In genomic region chr6:14824777-14825176, GRCm38 (mm10) we compare ENCODE assay signal across 27 mouse cellular contexts.
"Had no signal": no experiment of that assay in that cellular context is flagged by ENCODE, and none has a peak within 500 bp of the region (broad histone marks: within the 10 kb centered on the region; RNA-seq: fewer than 3 reads in every experiment).

No protein-coding gene starts in this region.

- H3K4me3 ChIP-seq: heart, adult 2 months; heart, embryonic 13.5 days; heart, embryonic 15.5 days; hindbrain, embryonic 13.5 days; hindbrain, embryonic 15.5 days; kidney, embryonic 15.5 days; limb, embryonic 13.5 days; limb, embryonic 15.5 days; liver, embryonic 12.5 days had no signal

- H3K9ac ChIP-seq: heart, embryonic 13.5 days; heart, embryonic 15.5 days; hindbrain, embryonic 13.5 days; hindbrain, embryonic 15.5 days; kidney, embryonic 15.5 days; limb, embryonic 13.5 days; limb, embryonic 15.5 days; liver, embryonic 12.5 days; liver, embryonic 14.5 days had no signal

- H3K4me1 ChIP-seq: heart, embryonic 13.5 days; heart, embryonic 15.5 days; hindbrain, embryonic 13.5 days; hindbrain, embryonic 15.5 days; kidney, embryonic 15.5 days; limb, embryonic 13.5 days; limb, embryonic 15.5 days; liver, embryonic 12.5 days had no signal

- ATAC-seq: hindbrain, postnatal 0 days; intestine, embryonic 16.5 days; liver, embryonic 12.5 days had no signal

- H3K27ac ChIP-seq: heart, adult 2 months; heart, embryonic 13.5 days; heart, embryonic 15.5 days; hindbrain, embryonic 13.5 days; hindbrain, embryonic 15.5 days; hindbrain, postnatal 0 days; kidney, embryonic 15.5 days; kidney, postnatal 0 days; limb, embryonic 13.5 days; limb, embryonic 15.5 days; liver, embryonic 12.5 days; liver, embryonic 14.5 days had no signal

- H3K9me3 ChIP-seq: heart, embryonic 13.5 days; heart, embryonic 15.5 days; hindbrain, embryonic 13.5 days; hindbrain, embryonic 15.5 days; kidney, embryonic 15.5 days; limb, embryonic 13.5 days; limb, embryonic 15.5 days; liver, embryonic 12.5 days had no signal

- H3K27me3 ChIP-seq: heart, embryonic 13.5 days; heart, embryonic 15.5 days; hindbrain, embryonic 13.5 days; hindbrain, embryonic 15.5 days; kidney, embryonic 15.5 days; limb, embryonic 13.5 days; limb, embryonic 15.5 days; liver, embryonic 12.5 days had no signal

- H3K36me3 ChIP-seq: heart, embryonic 13.5 days; heart, embryonic 15.5 days; hindbrain, embryonic 13.5 days; hindbrain, embryonic 15.5 days; kidney, embryonic 15.5 days; limb, embryonic 13.5 days; limb, embryonic 15.5 days; liver, embryonic 12.5 days had no signal

- H3K4me2 ChIP-seq: heart, embryonic 11.5 days; heart, embryonic 13.5 days; heart, embryonic 15.5 days; hindbrain, embryonic 13.5 days; hindbrain, embryonic 15.5 days; kidney, embryonic 15.5 days; limb, embryonic 13.5 days; limb, embryonic 15.5 days; liver, embryonic 12.5 days had no signal

- DNase-seq: gastrocnemius, postnatal 14 days; gastrocnemius, postnatal 36 days; heart, adult 11 months; heart, adult 2 months; heart, postnatal 14 days; heart, postnatal 36 days; kidney, adult 11 months; kidney, adult 2 months; kidney, adult 9 months; kidney, postnatal 14 days; kidney, postnatal 36 days; layer of hippocampus, adult 9-11 months; layer of hippocampus, postnatal 36 days; left cerebral cortex, postnatal 4 days had no signal
